Mouse (Mus musculus) midbrain, embryonic 12.5 days (tissue): ENCODE measurements at regions not wholly inside any gene's neighbourhood (a gene's known extent, or its start where the extent isn't known, plus 50 kb on each side); places are given as distances from the start of the nearest gene placed in this dataset.
"Not testable (repeated sequence)": the region's sequence is repeated elsewhere in the genome, so short reads cannot be mapped to it uniquely, and the experiment has no call there.

Experiments
- ATAC-seq: fragments of 200-750 bp; cut with Nextera tagmentation; 2 replicates; pipeline ENCODE4 v1.8.0; 2017; ENCODE audit warnings: low read depth, moderate TSS enrichment, moderate library complexity; ENCODE audit not compliant: low FRiP score
- H3K27ac ChIP-seq: fragments of 300-500 bp; sonication (generic); replicated peaks from 2 replicates; pipeline ENCODE4 v1.5.1; 2016; ENCODE audit warnings: mild to moderate bottlenecking
- H3K27me3 ChIP-seq: fragments of 300-500 bp; sonication (generic); 2 replicates; pipeline ENCODE4 v1.6.1; 2016; ENCODE audit warnings: mild to moderate bottlenecking
- H3K36me3 ChIP-seq: fragments of 300-500 bp; sonication (generic); 2 replicates; pipeline ENCODE4 v1.6.1; 2016
- H3K4me1 ChIP-seq: fragments of 300-500 bp; sonication (generic); 2 replicates; pipeline ENCODE4 v1.6.1; 2016
- H3K4me2 ChIP-seq: fragments of 300-500 bp; sonication (generic); replicated peaks from 2 replicates; pipeline ENCODE4 v1.6.1; 2016; ENCODE audit warnings: mild to moderate bottlenecking, moderate library complexity
- H3K4me3 ChIP-seq: fragments of 300-500 bp; sonication (generic); 2 replicates; pipeline ENCODE4 v1.5.1; 2016; ENCODE audit warnings: mild to moderate bottlenecking
- H3K9ac ChIP-seq: fragments of 300-500 bp; sonication (generic); replicated peaks from 2 replicates; pipeline ENCODE4 v1.6.1; 2016; ENCODE audit warnings: mild to moderate bottlenecking, moderate library complexity
- H3K9me3 ChIP-seq: fragments of 300-500 bp; sonication (generic); 2 replicates; pipeline ENCODE4 v1.6.1; 2016; ENCODE audit warnings: mild to moderate bottlenecking
- WGBS: fragments of 180-500 bp; shearing (Covaris S2); methylation state at CpG from one replicate; pipeline ENCODE4 v1.1.7; 2016; 5-methylcytosine and 5-hydroxymethylcytosine counted together

DNA sequence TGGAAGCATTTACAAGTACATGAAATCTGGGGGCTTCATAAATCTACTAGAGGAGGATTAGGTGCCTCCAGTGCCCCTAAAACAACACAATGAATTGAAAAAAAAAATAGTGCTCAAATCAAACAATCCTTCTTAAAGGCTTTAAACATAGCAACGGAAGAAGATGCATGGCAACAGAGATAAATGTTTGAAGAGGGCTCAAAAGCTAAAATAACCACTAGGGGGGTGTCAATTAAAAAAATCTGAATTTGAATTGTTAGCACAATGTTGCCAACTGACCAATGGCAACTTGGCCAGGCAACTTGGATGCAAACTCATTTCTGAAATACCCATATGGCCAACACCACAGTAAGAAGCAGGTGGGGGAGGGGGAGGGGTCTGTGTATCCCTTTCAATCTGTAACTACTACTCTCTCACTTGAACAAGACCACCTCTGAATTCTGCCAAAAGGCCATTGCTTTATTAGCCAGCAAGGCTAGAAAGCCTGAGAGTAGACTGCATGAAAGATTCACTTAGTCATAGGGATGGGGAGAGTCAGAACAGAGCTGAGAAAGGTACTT is 312.6 kb downstream of the Samd5 start:
- H3K4me1 ChIP-seq, result no peaks in the 10 kb centered on the region
- H3K4me3 ChIP-seq, result no peak overlapping the region
- 49% methylated on average over 1 of the region's 1 CpGs for WGBS
- no peaks in the 10 kb centered on the region for H3K9me3 ChIP-seq
- no peak for ATAC-seq
- H3K9ac ChIP-seq, result no peak overlapping the region
- no peak overlapping the region for H3K4me2 ChIP-seq
- H3K27me3 ChIP-seq, result no peaks in the 10 kb centered on the region
- no peak overlapping the region for H3K27ac ChIP-seq
- no peaks in the 10 kb centered on the region for H3K36me3 ChIP-seq

DNA sequence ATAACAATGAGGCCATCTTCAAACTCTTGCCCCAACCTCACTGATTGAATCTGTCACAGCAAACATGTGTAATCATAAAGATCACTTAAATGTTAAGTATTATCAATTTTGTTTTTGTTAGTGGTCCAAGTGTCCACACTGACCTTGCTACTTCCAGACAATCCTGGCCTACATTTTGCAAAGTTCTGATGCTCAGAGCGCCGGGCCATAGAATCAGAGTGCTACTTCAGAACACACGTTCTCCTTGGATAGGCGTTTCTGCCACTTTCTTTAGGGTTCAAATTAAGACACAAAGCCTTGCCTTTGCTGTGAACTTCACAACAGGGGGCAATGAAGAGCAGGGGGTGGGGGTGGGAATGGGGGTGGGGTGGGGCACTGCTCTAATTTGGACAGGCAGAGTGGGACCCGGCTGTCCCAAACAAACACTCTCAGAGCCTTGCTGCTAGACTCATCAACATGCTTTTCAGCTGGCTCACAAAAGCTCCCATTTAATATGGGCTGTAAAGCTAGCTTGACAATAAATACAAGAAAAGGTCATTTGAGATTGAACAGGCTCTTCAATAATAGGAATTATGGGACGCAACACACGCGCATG is 336.7 kb downstream of the Samd5 start:
- no peaks in the 10 kb centered on the region for H3K9me3 ChIP-seq
- no peak overlapping the region for H3K4me3 ChIP-seq
- H3K27ac ChIP-seq, result peak overlapping the region; percentile 30; the same call in 1 of the 2 replicates
- 0 out of 2 replicates have a peak, but pooled peaks have one; percentile 72 for ATAC-seq
- H3K4me1 ChIP-seq, result peaks cover 9% of the 10 kb centered on the region
- H3K4me2 ChIP-seq, result no peak overlapping the region
- H3K27me3 ChIP-seq, result no peaks in the 10 kb centered on the region; the same call in 1 of the 2 replicates
- no peaks in the 10 kb centered on the region for H3K36me3 ChIP-seq
- WGBS, result 33% methylated on average over 8 of the region's 8 CpGs
- no peak overlapping the region for H3K9ac ChIP-seq

- 70% methylated on average over 10 of the region's 10 CpGs for WGBS
- Histone ChIP-seq H3K9me3 (no peaks in the 10 kb centered on the region), H3K36me3 (no peaks in the 10 kb centered on the region), H3K4me1 (peaks cover 23% of the 10 kb centered on the region), H3K4me3 (no peak overlapping the region), H3K4me2 (no peak overlapping the region), H3K9ac (no peak overlapping the region), H3K27ac (peak overlapping the region; percentile 49; the same call in 1 of the 2 replicates), H3K27me3 (peaks cover 6% of the 10 kb centered on the region)
- peak; percentile 32; the same call in 1 of the 2 replicates for ATAC-seq
Observed at GRCm38 (mm10) chr10:9334245-9334845, 340.7 kb downstream of the Samd5 start.

- Histone ChIP-seq H3K36me3 (no peaks in the 10 kb centered on the region), H3K9ac (no peak overlapping the region), H3K27ac (peak overlapping the region; percentile 74), H3K4me1 (peaks cover 13% of the 10 kb centered on the region), H3K4me3 (no peak overlapping the region), H3K27me3 (peaks cover 6% of the 10 kb centered on the region), H3K4me2 (no peak overlapping the region), H3K9me3 (no peaks in the 10 kb centered on the region)
- peak; percentile 61 for ATAC-seq
- 10% methylated on average over 3 of the region's 3 CpGs for WGBS
Observed at GRCm38 (mm10) chr10:9331694-9332093, 343.3 kb downstream of the Samd5 start.

- peaks cover 13% of the 10 kb centered on the region for H3K4me1 ChIP-seq
- no peak for ATAC-seq
- WGBS, result 93% methylated on average over 4 of the region's 4 CpGs
- H3K27ac ChIP-seq, result no peak overlapping the region
- H3K36me3 ChIP-seq, result no peaks in the 10 kb centered on the region
- H3K4me3 ChIP-seq, result no peak overlapping the region
- H3K27me3 ChIP-seq, result peaks cover 6% of the 10 kb centered on the region
- no peaks in the 10 kb centered on the region for H3K9me3 ChIP-seq
- H3K9ac ChIP-seq, result no peak overlapping the region
- H3K4me2 ChIP-seq, result no peak overlapping the region
Observed at GRCm38 (mm10) chr10:9328324-9328723, 346.7 kb downstream of the Samd5 start.

DNA sequence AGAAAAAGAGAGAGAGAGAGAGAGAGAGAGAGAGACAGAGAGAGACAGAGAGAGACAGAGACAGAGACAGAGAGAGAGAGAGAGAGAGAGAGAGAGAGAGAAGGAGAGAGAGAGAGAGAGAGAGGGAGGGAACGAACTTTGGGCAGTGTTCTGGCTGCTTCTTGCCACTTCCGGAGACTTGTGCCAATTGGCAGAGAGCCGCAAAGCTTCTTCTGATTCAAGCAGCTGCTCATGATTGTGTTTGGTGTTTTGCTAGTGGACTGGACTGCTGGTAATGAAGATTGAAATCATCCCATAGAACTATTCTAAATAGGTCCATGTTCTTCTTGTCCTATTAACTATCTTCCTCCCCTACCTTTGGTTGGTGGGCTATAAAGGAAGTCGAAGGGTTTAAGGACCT is 347.1 kb downstream of the Samd5 start:
- H3K4me2 ChIP-seq, H3K27me3 ChIP-seq, H3K4me3 ChIP-seq, H3K27ac ChIP-seq, H3K9me3 ChIP-seq, H3K9ac ChIP-seq, ATAC-seq, H3K36me3 ChIP-seq: not testable (repeated sequence)
- WGBS, result 91% methylated on average over 4 of the region's 4 CpGs
- H3K4me1 ChIP-seq, result peaks cover 13% of the 10 kb centered on the region

DNA sequence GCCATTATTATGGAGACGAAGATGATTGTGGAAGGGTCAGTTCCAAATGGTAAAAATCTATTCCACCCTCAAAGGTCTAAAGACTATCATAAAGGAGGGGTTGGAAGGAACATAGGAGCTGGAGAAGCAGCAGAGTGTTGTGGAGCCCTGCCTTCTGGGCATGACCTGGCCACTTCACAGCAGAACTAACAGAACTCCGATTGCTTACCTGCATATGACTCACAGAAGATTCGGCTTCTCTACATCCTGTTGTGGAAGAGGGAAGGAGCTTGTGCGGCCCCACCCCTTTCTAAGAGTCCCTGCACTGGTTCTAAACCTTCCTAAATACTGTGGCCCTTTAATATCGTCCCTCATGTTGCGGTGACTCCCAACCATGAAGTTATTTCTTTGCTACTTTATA is 362.7 kb downstream of the Samd5 start:
- WGBS, result 90% methylated on average over 6 of the region's 6 CpGs

GRCm38 (mm10) chr10:9310346-9310745 is 364.7 kb downstream of the Samd5 start:
- no peaks in the 10 kb centered on the region for H3K36me3 ChIP-seq
- no peaks in the 10 kb centered on the region for H3K27me3 ChIP-seq
- H3K4me3 ChIP-seq, result no peak overlapping the region
- ATAC-seq, result no peak
- H3K9me3 ChIP-seq, result no peaks in the 10 kb centered on the region
- H3K27ac ChIP-seq, result no peak overlapping the region
- H3K4me1 ChIP-seq, result peaks cover 6% of the 10 kb centered on the region; the same call in 1 of the 2 replicates
- no peak overlapping the region for H3K9ac ChIP-seq
- H3K4me2 ChIP-seq, result no peak overlapping the region
- WGBS, result 81% methylated on average over 5 of the region's 5 CpGs

More for the DNA sequence above, 362.7 kb downstream of the Samd5 start:
- Histone ChIP-seq H3K27ac (no peak overlapping the region), H3K4me1 (peaks cover 6% of the 10 kb centered on the region; the same call in 1 of the 2 replicates), H3K4me3 (no peak overlapping the region), H3K36me3 (no peaks in the 10 kb centered on the region), H3K4me2 (no peak overlapping the region), H3K27me3 (no peaks in the 10 kb centered on the region), H3K9me3 (no peaks in the 10 kb centered on the region), H3K9ac (no peak overlapping the region)
- ATAC-seq, result no peak

- H3K4me3 ChIP-seq, result no peak overlapping the region
- H3K4me1 ChIP-seq, result peaks cover 3% of the 10 kb centered on the region; the same call in 1 of the 2 replicates
- no peaks in the 10 kb centered on the region for H3K9me3 ChIP-seq
- H3K4me2 ChIP-seq, result no peak overlapping the region
- no peak overlapping the region for H3K9ac ChIP-seq
- no peaks in the 10 kb centered on the region for H3K36me3 ChIP-seq
- H3K27me3 ChIP-seq, result no peaks in the 10 kb centered on the region
- 65% methylated on average over 1 of the region's 1 CpGs for WGBS
- no peak overlapping the region for H3K27ac ChIP-seq
- ATAC-seq, result no peak
Observed at GRCm38 (mm10) chr10:9296055-9296454, 379.0 kb downstream of the Samd5 start.

DNA sequence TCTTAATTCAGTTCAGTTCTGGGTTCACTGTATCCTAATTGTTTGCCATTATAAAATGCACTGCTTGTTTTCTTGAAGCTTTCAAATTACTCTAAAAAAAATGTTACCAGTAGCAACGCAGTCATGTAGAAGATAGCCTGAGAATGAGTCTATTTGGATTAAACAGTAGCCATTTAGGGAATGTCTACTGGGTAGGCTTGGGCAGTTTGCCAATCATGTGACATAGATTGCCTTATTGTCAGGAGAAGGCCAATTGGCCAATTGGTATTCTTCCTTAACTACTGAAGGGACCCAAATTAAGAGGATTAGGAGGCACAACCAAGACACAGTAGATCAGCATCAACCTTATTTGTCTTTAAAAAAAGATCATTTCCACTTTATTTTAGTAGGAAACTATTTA is 379.7 kb downstream of the Samd5 start:
- no peak for ATAC-seq
- Histone ChIP-seq H3K27ac (no peak overlapping the region), H3K4me3 (no peak overlapping the region), H3K4me2 (no peak overlapping the region), H3K4me1 (peaks cover 3% of the 10 kb centered on the region; the same call in 1 of the 2 replicates), H3K27me3 (no peaks in the 10 kb centered on the region), H3K36me3 (no peaks in the 10 kb centered on the region), H3K9me3 (no peaks in the 10 kb centered on the region), H3K9ac (no peak overlapping the region)
- 90% methylated on average over 1 of the region's 1 CpGs for WGBS

- H3K36me3 ChIP-seq, result no peaks in the 10 kb centered on the region
- no peak overlapping the region for H3K4me2 ChIP-seq
- H3K27me3 ChIP-seq, result no peaks in the 10 kb centered on the region
- 92% methylated on average over 2 of the region's 2 CpGs for WGBS
- H3K4me3 ChIP-seq, result no peak overlapping the region
- no peaks in the 10 kb centered on the region; the same call in 1 of the 2 replicates for H3K4me1 ChIP-seq
- H3K27ac ChIP-seq, result no peak overlapping the region
- H3K9ac ChIP-seq, result no peak overlapping the region
- no peaks in the 10 kb centered on the region for H3K9me3 ChIP-seq
- no peak for ATAC-seq
Observed at GRCm38 (mm10) chr10:9294620-9295019, 380.4 kb downstream of the Samd5 start.

GRCm38 (mm10) chr10:9291456-9292146 is 383.4 kb downstream of the Samd5 start:
- H3K4me1 ChIP-seq, result no peaks in the 10 kb centered on the region; the same call in 1 of the 2 replicates
- H3K4me2 ChIP-seq, result no peak overlapping the region
- 64% methylated on average over 6 of the region's 6 CpGs for WGBS
- no peak overlapping the region for H3K9ac ChIP-seq
- H3K27me3 ChIP-seq, result no peaks in the 10 kb centered on the region
- H3K9me3 ChIP-seq, result no peaks in the 10 kb centered on the region
- no peak overlapping the region for H3K4me3 ChIP-seq
- no peaks in the 10 kb centered on the region for H3K36me3 ChIP-seq
- no peak overlapping the region for H3K27ac ChIP-seq
- ATAC-seq, result 0 out of 2 replicates have a peak, but pooled peaks have one; percentile 9
